Mouse (Mus musculus): ENCODE measurements around the gene Msi2.

GRCm38 (mm10) chr11:88703220-88703619 is 15.1 kb downstream of the Msi2 start:
- TF ChIP-seq CTCF (IDR thresholded peaks at IDR 0.05; ENCODE audit: low read depth, low read length) (no peak), TAL1 (conservative IDR thresholded peaks at IDR 0.05; ENCODE audit: low read depth, low read length) (no peak), GATA2 (IDR thresholded peaks at IDR 0.05; ENCODE audit: borderline replicate concordance, low read depth, low read length) (no peak), POLR2AphosphoS5 (IDR thresholded peaks at IDR 0.05; ENCODE audit: insufficient replicate concordance, low read depth, low read length) (no peak), GATA1 (IDR thresholded peaks at IDR 0.05; ENCODE audit: borderline replicate concordance, low read length) (no peak)
